Mouse (Mus musculus): ENCODE measurements around the gene Elovl6. TPM values are rescaled to one million over a fixed set of nuclear protein-coding genes. Genes with fewer than 3 reads are reported as not detected.
A peak's percentile ranks its signal among the peaks of the same experiment; 100 is the strongest.

Gene Elovl6
- polyA plus RNA-seq, 1 experiment: 1.6 TPM

DNA sequence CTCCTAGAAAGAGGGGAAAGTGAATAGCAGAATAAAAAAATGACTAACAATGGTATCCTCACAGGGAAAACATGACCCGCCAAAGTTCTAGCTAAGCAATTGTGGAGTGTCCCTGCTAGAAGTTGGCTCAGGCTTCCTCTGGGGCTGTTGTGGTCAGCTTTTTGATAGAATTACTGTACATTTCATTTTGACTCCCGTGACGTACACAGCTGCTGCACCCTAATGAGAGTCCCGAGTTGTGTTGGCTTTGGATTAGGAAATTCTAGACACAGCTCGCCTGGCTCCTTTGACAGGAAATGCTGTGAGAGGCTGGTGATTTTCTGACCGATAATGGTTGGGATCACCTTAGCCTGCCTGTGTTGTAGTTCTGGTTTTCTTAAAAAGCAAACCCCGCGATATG is 79.5 kb downstream of the Elovl6 start:
- TF ChIP-seq CTCF (IDR thresholded peaks at IDR 0.05; ENCODE audit: low read depth, low read length): no peak
- no peak for TF ChIP-seq POLR2A (IDR thresholded peaks at IDR 0.05; ENCODE audit: borderline replicate concordance, low read depth, low read length)
- peak overlapping the region; percentile 70 for H3K27ac ChIP-seq (ENCODE audit: insufficient read depth, low read depth, low read length)
- H3K4me1 ChIP-seq (ENCODE audit: control insufficient read depth, insufficient read depth, low read length): peaks cover 24% of the 10 kb centered on the region
- no peak overlapping the region for H3K4me3 ChIP-seq (ENCODE audit: insufficient read depth, low read length)

DNA sequence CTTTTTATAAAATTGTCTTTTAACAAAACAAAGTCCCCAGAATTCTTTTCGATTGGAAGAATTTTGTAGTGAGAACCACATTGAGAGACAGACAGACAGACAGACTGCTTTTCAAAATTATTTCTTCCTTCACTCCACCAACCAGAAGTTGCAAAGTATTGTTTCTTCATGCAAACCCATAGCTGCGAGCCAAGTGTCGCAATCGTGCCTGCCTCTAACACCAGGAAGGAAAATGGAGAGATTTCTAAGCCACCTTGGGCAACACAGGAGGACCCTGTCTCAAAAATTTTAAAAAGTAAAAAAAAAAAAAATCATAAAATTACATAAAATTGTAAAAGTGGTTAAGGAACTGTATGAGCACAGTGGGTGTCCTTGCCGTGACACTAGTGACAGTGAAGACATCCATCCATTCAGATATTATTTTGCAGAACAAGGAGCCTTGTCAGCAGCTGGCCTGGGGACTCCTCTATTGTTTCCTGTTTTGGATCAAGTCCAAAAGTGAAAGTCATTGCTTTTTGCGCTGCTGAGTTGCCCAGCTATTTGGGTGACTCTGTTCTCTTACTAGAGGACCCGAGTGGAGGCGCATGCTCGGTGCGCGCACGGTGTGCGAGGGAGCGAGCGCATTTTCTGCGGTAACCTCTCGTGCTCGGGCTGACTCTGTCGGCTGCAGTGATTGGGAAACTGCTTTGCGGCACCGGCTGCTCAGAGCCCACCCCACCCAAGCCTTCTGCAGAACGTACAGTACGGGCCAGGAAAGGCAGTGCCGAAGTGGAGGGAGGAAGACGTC is 80.3 kb downstream of the Elovl6 start:
- Histone ChIP-seq H3K27ac (ENCODE audit: insufficient read depth, low read depth, low read length) (peak overlapping the region; percentile 70), H3K4me1 (ENCODE audit: control insufficient read depth, insufficient read depth, low read length) (peaks cover 24% of the 10 kb centered on the region), H3K4me3 (ENCODE audit: insufficient read depth, low read length) (peak overlapping the region; percentile 61)
- no peak for TF ChIP-seq CTCF (IDR thresholded peaks at IDR 0.05; ENCODE audit: low read depth, low read length)
- TF ChIP-seq POLR2A (IDR thresholded peaks at IDR 0.05; ENCODE audit: borderline replicate concordance, low read depth, low read length): no peak

DNA sequence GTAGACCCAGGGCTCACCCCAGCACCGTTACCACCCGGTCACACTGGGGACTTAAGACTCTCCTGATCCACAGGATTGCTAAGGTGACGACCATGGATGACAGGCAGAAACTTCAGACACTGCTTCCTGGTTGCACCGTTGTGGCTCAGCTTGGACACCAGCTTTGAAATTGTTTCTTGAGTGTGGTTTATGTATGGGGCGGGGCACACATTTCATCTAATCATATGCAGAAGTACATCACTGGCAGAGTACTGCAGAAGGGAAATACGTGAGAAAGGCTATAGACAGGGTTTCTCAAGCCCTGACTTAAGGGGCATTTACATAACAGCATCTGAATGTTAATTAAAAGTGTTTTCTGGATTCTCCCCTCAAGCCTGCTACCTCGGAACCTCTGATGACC is 81.6 kb downstream of the Elovl6 start:
- Histone ChIP-seq H3K4me1 (ENCODE audit: control insufficient read depth, insufficient read depth, low read length) (peaks cover 24% of the 10 kb centered on the region), H3K4me3 (ENCODE audit: insufficient read depth, low read length) (peak overlapping the region; percentile 61; the same call in 1 of the 2 replicates), H3K27ac (ENCODE audit: insufficient read depth, low read depth, low read length) (peak overlapping the region; percentile 70)
- no peak for TF ChIP-seq CTCF (IDR thresholded peaks at IDR 0.05; ENCODE audit: low read depth, low read length)
- no peak for TF ChIP-seq POLR2A (IDR thresholded peaks at IDR 0.05; ENCODE audit: borderline replicate concordance, low read depth, low read length)

DNA sequence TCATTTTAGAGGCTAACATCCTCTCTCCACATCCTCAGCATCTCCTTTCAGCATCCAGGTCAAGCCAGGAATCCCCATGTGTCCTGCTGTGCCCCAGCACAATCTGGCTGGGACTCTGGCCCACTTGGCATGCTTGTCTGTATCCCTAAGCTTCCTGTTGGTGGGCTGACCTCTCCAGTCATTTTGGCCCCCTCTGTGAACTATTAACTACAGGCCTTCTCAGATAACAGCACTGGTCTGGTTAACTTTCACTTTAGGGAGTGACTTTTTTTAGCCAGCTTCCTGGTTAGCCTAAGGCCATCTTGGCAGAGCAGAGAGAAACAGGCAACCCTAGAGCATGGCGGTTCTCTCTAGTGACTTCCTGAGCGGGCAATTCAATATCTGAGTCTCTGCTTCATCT is 82.1 kb downstream of the Elovl6 start:
- Histone ChIP-seq H3K4me1 (ENCODE audit: control insufficient read depth, insufficient read depth, low read length) (peaks cover 24% of the 10 kb centered on the region), H3K4me3 (ENCODE audit: insufficient read depth, low read length) (no peak overlapping the region), H3K27ac (ENCODE audit: insufficient read depth, low read depth, low read length) (no peak overlapping the region)
- TF ChIP-seq POLR2A (IDR thresholded peaks at IDR 0.05; ENCODE audit: borderline replicate concordance, low read depth, low read length): no peak
- no peak for TF ChIP-seq CTCF (IDR thresholded peaks at IDR 0.05; ENCODE audit: low read depth, low read length)

DNA sequence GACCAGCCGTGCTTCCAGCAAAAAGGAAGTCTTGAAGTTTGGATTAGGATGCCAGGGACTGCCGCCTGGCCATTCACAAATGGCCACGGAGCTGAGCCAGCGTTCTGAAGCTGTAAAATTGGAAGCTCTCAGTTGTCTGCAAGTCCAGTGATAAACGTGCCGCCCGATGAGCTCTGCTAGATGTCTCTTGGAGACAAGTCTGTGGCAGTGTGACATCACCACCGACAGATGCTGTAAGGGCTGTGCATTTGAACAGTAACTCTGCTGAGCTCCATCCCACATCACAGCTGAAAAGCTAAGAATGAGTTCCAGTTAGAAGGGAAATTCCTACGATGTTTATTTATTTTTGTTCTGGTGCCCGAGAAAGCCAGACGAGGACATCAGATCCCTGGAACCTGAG is 85.3 kb downstream of the Elovl6 start:
- TF ChIP-seq POLR2A (IDR thresholded peaks at IDR 0.05; ENCODE audit: borderline replicate concordance, low read depth, low read length): no peak
- no peak for TF ChIP-seq CTCF (IDR thresholded peaks at IDR 0.05; ENCODE audit: low read depth, low read length)
- H3K4me1 ChIP-seq (ENCODE audit: control insufficient read depth, insufficient read depth, low read length): peaks cover 18% of the 10 kb centered on the region
- H3K4me3 ChIP-seq (ENCODE audit: insufficient read depth, low read length): no peak overlapping the region
- no peak overlapping the region for H3K27ac ChIP-seq (ENCODE audit: insufficient read depth, low read depth, low read length)

DNA sequence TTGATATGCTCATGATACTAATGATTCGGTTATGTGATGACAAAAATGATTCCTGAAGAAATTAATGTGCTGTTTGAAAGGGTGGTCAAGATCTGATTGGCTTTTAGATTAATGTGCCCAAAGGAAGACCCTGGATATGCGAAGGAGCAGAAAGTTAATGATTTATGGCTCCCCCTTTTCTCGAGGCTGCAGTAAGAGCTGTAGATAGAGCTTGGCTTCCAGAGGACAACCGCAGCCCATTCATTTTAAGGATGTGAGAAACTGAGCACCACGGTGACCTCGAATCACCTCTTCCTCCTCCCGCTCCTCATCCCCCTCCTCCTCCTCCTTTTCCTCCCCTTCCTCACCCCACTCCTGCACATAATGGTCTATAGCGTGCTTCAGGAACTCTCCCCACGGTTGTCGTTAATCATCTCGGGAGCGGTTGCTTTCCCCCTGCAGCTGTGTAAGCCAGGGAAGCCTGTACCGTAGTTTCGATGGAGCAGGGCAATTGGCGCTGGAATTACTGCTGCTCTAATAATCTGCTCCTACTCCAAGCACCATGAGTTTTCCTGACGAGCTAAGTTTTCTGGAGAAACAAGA is 87.1 kb downstream of the Elovl6 start:
- no peak for TF ChIP-seq CTCF (IDR thresholded peaks at IDR 0.05; ENCODE audit: low read depth, low read length)
- TF ChIP-seq POLR2A (IDR thresholded peaks at IDR 0.05; ENCODE audit: borderline replicate concordance, low read depth, low read length): no peak
- Histone ChIP-seq H3K4me3 (ENCODE audit: insufficient read depth, low read length) (no peak overlapping the region), H3K4me1 (ENCODE audit: control insufficient read depth, insufficient read depth, low read length) (peaks cover 8% of the 10 kb centered on the region), H3K27ac (ENCODE audit: insufficient read depth, low read depth, low read length) (no peak overlapping the region)

DNA sequence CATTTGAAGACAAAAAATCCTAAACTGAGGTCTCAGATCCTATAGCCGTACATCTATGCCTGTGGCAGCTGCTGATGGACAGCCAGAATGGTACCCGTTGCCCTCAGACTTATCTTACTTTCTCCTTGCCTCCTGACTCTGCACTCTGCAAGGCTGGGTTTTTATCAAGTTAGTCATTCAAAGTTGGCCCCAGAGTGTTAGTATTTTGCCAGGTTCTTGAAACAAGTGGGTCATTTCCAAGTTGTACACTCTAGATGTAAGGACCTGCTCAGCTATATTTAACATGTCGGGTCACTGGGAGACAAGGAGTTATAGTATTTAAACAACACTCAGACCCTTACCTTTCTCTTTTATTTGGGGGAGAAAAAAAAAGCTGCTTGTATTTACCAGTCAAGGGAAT is 88.6 kb downstream of the Elovl6 start:
- no peaks in the 10 kb centered on the region; the same call in 1 of the 2 replicates for H3K4me1 ChIP-seq (ENCODE audit: control insufficient read depth, insufficient read depth, low read length)
- H3K27ac ChIP-seq (ENCODE audit: insufficient read depth, low read depth, low read length): no peak overlapping the region
- TF ChIP-seq POLR2A (IDR thresholded peaks at IDR 0.05; ENCODE audit: borderline replicate concordance, low read depth, low read length): no peak
- TF ChIP-seq CTCF (IDR thresholded peaks at IDR 0.05; ENCODE audit: low read depth, low read length): no peak

DNA sequence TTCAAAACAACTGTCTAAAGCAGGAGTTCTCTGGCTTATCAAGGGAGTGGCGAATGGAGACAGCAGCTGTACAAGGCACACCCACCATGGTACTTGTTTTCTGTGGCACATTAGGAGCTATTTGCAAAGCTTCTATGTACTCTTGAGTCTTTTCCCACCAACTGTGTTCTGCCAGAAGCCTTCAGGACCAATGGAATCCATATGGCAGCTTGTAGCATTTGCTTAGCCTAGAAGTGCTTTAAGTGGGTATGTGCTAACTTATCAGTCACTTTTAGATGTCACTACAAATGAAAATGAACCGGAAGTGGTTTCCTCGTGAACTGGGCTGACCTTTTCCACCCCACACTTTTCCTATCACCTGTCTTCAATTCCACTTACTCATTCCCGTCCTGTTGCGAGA is 89.1 kb downstream of the Elovl6 start:
- H3K4me3 ChIP-seq (ENCODE audit: insufficient read depth, low read length): no peak overlapping the region
- no peak overlapping the region for H3K27ac ChIP-seq (ENCODE audit: insufficient read depth, low read depth, low read length)
- no peaks in the 10 kb centered on the region for H3K4me1 ChIP-seq (ENCODE audit: control insufficient read depth, insufficient read depth, low read length)
- TF ChIP-seq POLR2A (IDR thresholded peaks at IDR 0.05; ENCODE audit: borderline replicate concordance, low read depth, low read length): no peak
- no peak for TF ChIP-seq CTCF (IDR thresholded peaks at IDR 0.05; ENCODE audit: low read depth, low read length)

More for the DNA sequence above, 88.6 kb downstream of the Elovl6 start:
- H3K4me3 ChIP-seq (ENCODE audit: insufficient read depth, low read length): no peak overlapping the region

DNA sequence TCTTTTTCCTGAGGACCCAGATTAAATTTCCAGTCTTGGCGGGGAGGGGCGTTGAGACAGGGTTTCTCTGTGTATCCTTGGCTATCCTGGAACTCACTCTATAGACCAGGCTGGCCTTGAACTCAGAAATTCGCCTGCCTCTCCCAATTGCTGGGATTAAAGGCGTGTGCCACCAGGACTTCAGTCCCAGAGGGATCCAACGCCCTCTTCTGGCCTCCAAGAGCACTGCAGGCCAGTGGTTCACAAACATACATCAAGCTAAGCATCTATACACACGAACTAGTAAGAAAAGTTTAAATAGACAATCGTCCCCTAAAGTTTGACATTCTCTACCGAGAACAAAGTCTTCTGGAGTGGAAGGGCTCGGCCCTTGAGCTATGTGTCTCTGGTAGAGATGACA is 90.0 kb downstream of the Elovl6 start:
- no peak overlapping the region for H3K4me3 ChIP-seq (ENCODE audit: insufficient read depth, low read length)
- no peak overlapping the region for H3K27ac ChIP-seq (ENCODE audit: insufficient read depth, low read depth, low read length)
- no peak for TF ChIP-seq POLR2A (IDR thresholded peaks at IDR 0.05; ENCODE audit: borderline replicate concordance, low read depth, low read length)
- peak; percentile 43; the same call in 1 of the 2 replicates for TF ChIP-seq CTCF (IDR thresholded peaks at IDR 0.05; ENCODE audit: low read depth, low read length)
- H3K4me1 ChIP-seq (ENCODE audit: control insufficient read depth, insufficient read depth, low read length): no peaks in the 10 kb centered on the region

DNA sequence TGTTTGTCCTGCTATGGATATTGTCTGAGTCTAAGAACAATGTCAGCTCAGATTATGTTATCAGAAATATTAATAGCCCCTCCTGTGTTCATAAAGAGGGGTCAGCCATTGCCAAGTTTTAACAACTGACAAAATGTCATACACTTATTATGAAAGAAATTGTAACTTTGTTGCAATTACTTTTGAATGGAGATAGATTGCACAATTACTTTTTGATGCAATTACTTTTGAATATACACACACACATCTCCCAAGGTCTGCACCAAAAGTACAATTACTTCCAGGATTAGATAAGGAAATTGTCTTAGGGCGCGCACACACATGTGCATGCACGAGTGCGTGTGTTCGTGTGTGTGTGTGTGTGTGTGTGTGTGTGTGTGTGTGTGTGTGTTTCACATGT is 90.5 kb downstream of the Elovl6 start:
- TF ChIP-seq POLR2A (IDR thresholded peaks at IDR 0.05; ENCODE audit: borderline replicate concordance, low read depth, low read length) (no peak), CTCF (IDR thresholded peaks at IDR 0.05; ENCODE audit: low read depth, low read length) (no peak)
- no peak overlapping the region for H3K27ac ChIP-seq (ENCODE audit: insufficient read depth, low read depth, low read length)
- no peak overlapping the region for H3K4me3 ChIP-seq (ENCODE audit: insufficient read depth, low read length)
- H3K4me1 ChIP-seq (ENCODE audit: control insufficient read depth, insufficient read depth, low read length): no peaks in the 10 kb centered on the region
